Mouse (Mus musculus) heart, embryonic 10.5 days (tissue): ENCODE results near the gene Smarcd1. TPM values are rescaled to one million over a fixed set of nuclear protein-coding genes. Genes with fewer than 3 reads are reported as not detected.

ENCODE experiments used
- DNase-seq: peaks from one replicate; pipeline ENCODE4 v3.0.0-alpha.2; 2017; ENCODE audit warnings: low spot score
- H3K27ac ChIP-seq: fragments of 300-500 bp; sonication (generic); 2 replicates; pipeline ENCODE4 v1.5.1; 2016; ENCODE audit warnings: mild to moderate bottlenecking
- H3K27me3 ChIP-seq: fragments of 300-500 bp; sonication (generic); 2 replicates; pipeline ENCODE4 v1.6.1; 2016; ENCODE audit warnings: mild to moderate bottlenecking; ENCODE audit not compliant: poor library complexity, insufficient read depth, severe bottlenecking
- H3K36me3 ChIP-seq: fragments of 300-500 bp; sonication (generic); 2 replicates; pipeline ENCODE4 v1.6.1; 2016; ENCODE audit warnings: mild to moderate bottlenecking, moderate library complexity
- H3K4me1 ChIP-seq: fragments of 300-500 bp; sonication (generic); 2 replicates; pipeline ENCODE4 v1.6.1; 2016; ENCODE audit warnings: mild to moderate bottlenecking
- H3K4me3 ChIP-seq: fragments of 300-500 bp; sonication (generic); 2 replicates; pipeline ENCODE4 v1.5.1; 2016; ENCODE audit warnings: mild to moderate bottlenecking, moderate library complexity
- H3K9me3 ChIP-seq: fragments of 300-500 bp; sonication (generic); 2 replicates; pipeline ENCODE4 v1.6.1; 2016; ENCODE audit warnings: mild to moderate bottlenecking, moderate library complexity
- WGBS: fragments of 180-500 bp; shearing (Covaris S2); methylation state at CpG from one replicate; pipeline ENCODE4 v1.1.7; 2016; 5-methylcytosine and 5-hydroxymethylcytosine counted together
- polyA plus RNA-seq: library from polyadenylated mRNA; unstranded; fragments of >200 nt; fragmentation: Nextera tagmentation; extraction: Ambion mirVana; gene quantifications from 2 replicates; pipeline ENCODE4 v1.2.1, GENCODE M21; 2016

Smarcd1 gene
- polyA plus RNA-seq, 1 experiment from 2014 or later: 45.5 TPM

GRCm38 (mm10) chr15:99670154-99670821 is 31.6 kb upstream of the Smarcd1 start, which contains the start of gene Asic1:
Gene Asic1, plus strand, starts transcription at chr15:99670368.
- no peak for DNase-seq
- under 1% methylated on average over 71 of the region's 74 CpGs for WGBS

GRCm38 (mm10) chr15:99670964-99671670 is 30.8 kb upstream of the Smarcd1 start:
- H3K36me3 ChIP-seq: no peaks in the 10 kb centered on the region
- WGBS: 9% methylated on average over 15 of the region's 17 CpGs
- no peaks in the 10 kb centered on the region for H3K9me3 ChIP-seq
- H3K4me3 ChIP-seq: peak overlapping the region; percentile 67
- DNase-seq: no peak
- peaks cover 93% of the 10 kb centered on the region for H3K27me3 ChIP-seq
- H3K4me1 ChIP-seq: peaks cover 41% of the 10 kb centered on the region
- peak overlapping the region; percentile 33; the same call in 1 of the 2 replicates for H3K27ac ChIP-seq

More at GRCm38 (mm10) chr15:99670154-99670821, 31.6 kb upstream of the Smarcd1 start, which contains the start of gene Asic1:
- peak within 1 kb of the TSS; percentile 33 for H3K27ac ChIP-seq
- H3K4me3 ChIP-seq: peak within 1 kb of the TSS; percentile 67
- peaks cover 49% of the 10 kb centered on the region for H3K4me1 ChIP-seq
- H3K27me3 ChIP-seq: peaks cover 93% of the 10 kb centered on the region
- no peaks in the 10 kb centered on the region for H3K36me3 ChIP-seq
- H3K9me3 ChIP-seq: no peaks in the 10 kb centered on the region

GRCm38 (mm10) chr15:99671783-99672182 is 30.1 kb upstream of the Smarcd1 start:
- Histone ChIP-seq H3K4me3 (no peak overlapping the region), H3K9me3 (no peaks in the 10 kb centered on the region), H3K4me1 (peaks cover 41% of the 10 kb centered on the region), H3K36me3 (no peaks in the 10 kb centered on the region), H3K27me3 (peaks cover 92% of the 10 kb centered on the region), H3K27ac (no peak overlapping the region)
- 71% methylated on average over 14 of the region's 14 CpGs for whole genome bisulfite sequencing
- no peak for DNase-seq

- WGBS: 70% methylated on average over 3 of the region's 3 CpGs
- peaks cover 86% of the 10 kb centered on the region for H3K27me3 ChIP-seq
- DNase-seq: no peak
- H3K36me3 ChIP-seq: no peaks in the 10 kb centered on the region
- no peak overlapping the region for H3K4me3 ChIP-seq
- no peaks in the 10 kb centered on the region for H3K9me3 ChIP-seq
- peaks cover 55% of the 10 kb centered on the region for H3K4me1 ChIP-seq
- H3K27ac ChIP-seq: no peak overlapping the region
These were observed 27.1 kb upstream of the Smarcd1 start for GRCm38 (mm10) chr15:99674866-99675265.

- WGBS: 27% methylated on average over 8 of the region's 8 CpGs
- Histone ChIP-seq H3K4me1 (peaks cover 34% of the 10 kb centered on the region), H3K36me3 (no peaks in the 10 kb centered on the region), H3K9me3 (no peaks in the 10 kb centered on the region), H3K4me3 (no peak overlapping the region), H3K27me3 (peaks cover 71% of the 10 kb centered on the region), H3K27ac (0 out of 2 replicates have a peak overlapping the region, but pooled peaks have one; percentile 32)
- no peak for DNase-seq
These were observed 24.8 kb upstream of the Smarcd1 start for GRCm38 (mm10) chr15:99677089-99677488.

- 9% methylated on average over 13 of the region's 13 CpGs for WGBS
- H3K27me3 ChIP-seq: peaks cover 60% of the 10 kb centered on the region
These were observed 23.7 kb upstream of the Smarcd1 start for GRCm38 (mm10) chr15:99678063-99678800.

GRCm38 (mm10) chr15:99679008-99679407 is 22.9 kb upstream of the Smarcd1 start:
- no peak for DNase-seq

More at GRCm38 (mm10) chr15:99678063-99678800, 23.7 kb upstream of the Smarcd1 start:
- Histone ChIP-seq H3K27ac (no peak overlapping the region), H3K9me3 (no peaks in the 10 kb centered on the region), H3K36me3 (no peaks in the 10 kb centered on the region), H3K4me3 (no peak overlapping the region; the same call in 1 of the 2 replicates), H3K4me1 (peaks cover 31% of the 10 kb centered on the region)
- DNase-seq: peak; percentile 81

GRCm38 (mm10) chr15:99682880-99683279 is 19.0 kb upstream of the Smarcd1 start:
- Histone ChIP-seq H3K36me3 (no peaks in the 10 kb centered on the region), H3K4me3 (no peak overlapping the region), H3K9me3 (no peaks in the 10 kb centered on the region), H3K27ac (no peak overlapping the region), H3K27me3 (peaks cover 31% of the 10 kb centered on the region; the same call in 1 of the 2 replicates), H3K4me1 (peaks cover 15% of the 10 kb centered on the region)
- DNase-seq: no peak
- 88% methylated on average over 7 of the region's 7 CpGs for WGBS

More at GRCm38 (mm10) chr15:99679008-99679407, 22.9 kb upstream of the Smarcd1 start:
- Histone ChIP-seq H3K4me1 (peaks cover 30% of the 10 kb centered on the region), H3K9me3 (no peaks in the 10 kb centered on the region), H3K4me3 (no peak overlapping the region), H3K36me3 (no peaks in the 10 kb centered on the region), H3K27ac (0 out of 2 replicates have a peak overlapping the region, but pooled peaks have one; percentile 10), H3K27me3 (peaks cover 52% of the 10 kb centered on the region)
- 51% methylated on average over 7 of the region's 7 CpGs for WGBS

- WGBS: 86% methylated on average over 5 of the region's 5 CpGs
- no peaks in the 10 kb centered on the region for H3K36me3 ChIP-seq
- H3K9me3 ChIP-seq: no peaks in the 10 kb centered on the region
These were observed 17.8 kb upstream of the Smarcd1 start for GRCm38 (mm10) chr15:99684156-99684555.

GRCm38 (mm10) chr15:99688712-99689111 is 13.2 kb upstream of the Smarcd1 start:
- Histone ChIP-seq H3K9me3 (no peaks in the 10 kb centered on the region), H3K36me3 (no peaks in the 10 kb centered on the region), H3K4me1 (peaks cover 16% of the 10 kb centered on the region), H3K4me3 (no peak overlapping the region), H3K27ac (no peak overlapping the region), H3K27me3 (peaks cover 45% of the 10 kb centered on the region)
- DNase-seq: no peak
- WGBS: 8% methylated on average over 4 of the region's 4 CpGs

More at GRCm38 (mm10) chr15:99684156-99684555, 17.8 kb upstream of the Smarcd1 start:
- Histone ChIP-seq H3K27me3 (peaks cover 20% of the 10 kb centered on the region; the same call in 1 of the 2 replicates), H3K4me1 (peaks cover 2% of the 10 kb centered on the region), H3K4me3 (no peak overlapping the region), H3K27ac (no peak overlapping the region)
- DNase-seq: no peak

- WGBS: 6% methylated on average over 4 of the region's 4 CpGs
- Histone ChIP-seq H3K4me1 (peaks cover 29% of the 10 kb centered on the region), H3K27ac (peak overlapping the region; percentile 22; the same call in 1 of the 2 replicates), H3K4me3 (no peak overlapping the region), H3K27me3 (peaks cover 43% of the 10 kb centered on the region), H3K36me3 (no peaks in the 10 kb centered on the region), H3K9me3 (no peaks in the 10 kb centered on the region)
- DNase-seq: no peak
These were observed 11.0 kb upstream of the Smarcd1 start for GRCm38 (mm10) chr15:99690924-99691323.

GRCm38 (mm10) chr15:99691976-99692375 is 10.0 kb upstream of the Smarcd1 start:
- Histone ChIP-seq H3K27ac (no peak overlapping the region), H3K4me3 (no peak overlapping the region), H3K4me1 (peaks cover 29% of the 10 kb centered on the region), H3K27me3 (peaks cover 46% of the 10 kb centered on the region), H3K9me3 (no peaks in the 10 kb centered on the region), H3K36me3 (no peaks in the 10 kb centered on the region)
- 51% methylated on average over 9 of the region's 9 CpGs for WGBS
- no peak for DNase-seq
